Mouse (Mus musculus) ZHBTc4 (cell line): Measurements from ENCODE around the gene Nrg3.

Source experiments
- DNase-seq: peaks from one replicate; pipeline ENCODE4 v3.0.0-alpha.2; 2011; ENCODE audit warnings: low read depth, low spot score

Nrg3 gene

DNA sequence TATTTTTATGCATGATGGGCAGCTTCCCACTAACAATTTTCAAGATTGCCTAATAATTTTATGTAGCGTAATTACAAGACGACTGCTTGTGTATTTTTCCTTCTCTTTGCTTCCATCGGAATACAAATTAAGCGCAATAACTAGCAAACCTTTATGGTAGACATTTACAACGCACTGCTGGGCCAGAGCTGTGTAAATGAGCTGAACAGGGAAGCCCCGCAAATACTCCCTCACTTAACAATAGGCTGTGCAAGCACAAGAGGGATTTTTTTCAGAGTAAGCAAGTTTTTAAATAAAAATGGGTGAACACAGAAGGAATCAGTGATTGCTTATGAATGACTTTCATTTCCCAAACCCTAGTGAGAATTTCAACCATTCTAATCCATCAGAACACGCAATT, 513.5 kb downstream of the Nrg3 start:
- no peak for DNase-seq

GRCm38 (mm10) chr14:38937481-38937880, 535.4 kb downstream of the Nrg3 start:
- no peak for DNase-seq

DNA sequence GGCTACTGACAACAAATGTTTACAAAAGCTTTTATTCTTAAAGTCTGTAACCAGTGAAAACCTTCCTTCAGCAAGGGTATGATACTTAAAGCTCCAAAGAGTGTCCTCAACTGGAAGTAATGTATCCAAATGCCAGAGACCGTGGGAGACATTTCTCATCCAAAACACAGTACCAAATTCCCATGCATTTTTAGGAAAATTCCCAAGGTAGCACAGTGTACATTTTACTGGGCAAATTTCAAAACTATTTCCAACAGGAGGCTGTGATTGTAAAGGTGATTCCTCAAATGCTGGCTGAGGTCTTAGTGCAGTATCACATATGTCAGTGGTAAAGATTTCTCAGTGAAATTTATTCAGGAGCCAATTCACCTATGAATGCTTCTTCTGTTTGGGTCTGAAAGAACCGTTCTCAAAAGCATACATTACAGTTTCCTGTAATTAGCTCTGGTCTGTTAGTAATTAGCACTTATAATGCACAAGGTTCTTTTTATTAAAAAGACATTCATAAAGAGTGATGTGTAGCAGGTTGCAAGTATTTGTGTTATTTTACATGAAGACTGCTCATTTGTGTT, 536.3 kb downstream of the Nrg3 start:
- no peak for DNase-seq

DNA sequence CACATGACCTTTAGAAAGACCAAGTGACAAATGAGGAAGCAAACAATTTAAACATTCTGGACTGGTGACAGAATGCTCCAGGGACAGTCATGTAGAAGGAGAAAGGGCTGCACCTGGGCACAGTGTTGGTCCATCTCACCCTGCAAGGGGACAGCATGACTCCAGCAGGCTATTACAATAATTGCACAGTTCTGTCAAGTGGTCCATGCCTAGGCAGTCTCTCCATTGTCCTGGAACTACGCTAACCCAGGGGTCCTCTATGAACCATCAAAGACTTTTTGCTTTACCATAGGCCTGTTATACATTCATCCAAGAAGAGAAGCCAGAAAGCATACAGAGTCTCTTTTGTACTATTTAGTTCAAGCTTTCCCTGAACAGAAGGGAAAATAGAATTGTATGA, 549.2 kb downstream of the Nrg3 start:
- DNase-seq = no peak

- no peak for DNase-seq
These were observed 552.1 kb downstream of the Nrg3 start for GRCm38 (mm10) chr14:38920800-38921199.

DNA sequence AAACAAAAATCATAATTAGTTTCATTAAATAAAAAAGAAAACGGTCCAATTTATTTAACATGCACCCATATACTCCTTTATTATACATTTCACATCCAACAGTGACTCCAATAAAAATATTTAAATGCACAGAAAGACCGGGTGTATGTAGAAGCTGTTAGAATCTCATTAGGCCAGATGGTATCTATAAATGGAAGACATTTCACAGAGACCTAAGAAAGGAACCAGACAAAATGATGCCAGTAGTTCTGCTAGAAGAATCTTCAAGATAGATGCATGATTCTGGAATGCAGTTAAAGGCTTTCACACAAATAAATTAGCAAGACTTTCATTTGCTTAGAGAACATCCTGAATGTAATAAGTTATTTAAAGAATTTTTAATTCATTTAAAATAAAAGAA, 602.3 kb downstream of the Nrg3 start:
- no peak for DNase-seq

DNA sequence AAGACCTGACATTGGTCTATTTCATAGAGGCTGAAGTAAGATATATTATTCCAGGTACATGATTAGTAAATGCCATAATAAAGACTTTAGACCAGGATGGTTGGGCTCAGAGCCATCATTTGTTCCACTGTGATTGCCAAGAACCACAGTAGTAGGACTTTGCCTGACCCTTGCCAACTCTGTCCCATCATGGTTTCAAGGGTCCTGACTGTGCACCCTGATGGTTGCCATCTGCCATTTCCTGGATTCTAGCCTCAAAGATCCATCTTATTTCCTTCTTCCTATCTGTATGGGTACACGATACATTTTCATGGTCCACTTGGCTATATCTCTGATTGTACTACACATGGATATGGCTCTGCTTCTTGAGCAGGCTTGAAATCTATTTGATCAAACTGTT, 625.3 kb downstream of the Nrg3 start:
- DNase-seq = no peak

DNA sequence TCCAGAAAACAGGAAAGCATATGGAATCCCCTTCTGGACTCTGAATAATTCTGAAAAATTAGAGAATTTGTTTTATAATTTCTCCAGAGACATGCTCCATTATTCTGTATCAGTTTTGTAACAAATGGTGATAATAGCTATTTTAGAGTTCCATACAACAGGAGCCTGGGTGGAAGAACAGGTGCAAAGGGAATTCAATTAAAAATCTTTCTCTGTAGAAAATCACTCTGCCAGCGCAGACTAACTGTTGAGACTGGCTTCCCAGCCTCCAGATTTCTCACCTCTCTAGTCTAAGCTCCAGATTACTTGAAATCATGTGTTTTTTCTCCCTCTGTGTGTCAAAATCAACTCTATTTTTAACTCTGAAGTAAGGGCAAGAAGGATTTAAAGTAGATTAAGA, 625.8 kb downstream of the Nrg3 start:
- DNase-seq = no peak

GRCm38 (mm10) chr14:38835006-38835405, 637.9 kb downstream of the Nrg3 start:
- DNase-seq = no peak

DNA sequence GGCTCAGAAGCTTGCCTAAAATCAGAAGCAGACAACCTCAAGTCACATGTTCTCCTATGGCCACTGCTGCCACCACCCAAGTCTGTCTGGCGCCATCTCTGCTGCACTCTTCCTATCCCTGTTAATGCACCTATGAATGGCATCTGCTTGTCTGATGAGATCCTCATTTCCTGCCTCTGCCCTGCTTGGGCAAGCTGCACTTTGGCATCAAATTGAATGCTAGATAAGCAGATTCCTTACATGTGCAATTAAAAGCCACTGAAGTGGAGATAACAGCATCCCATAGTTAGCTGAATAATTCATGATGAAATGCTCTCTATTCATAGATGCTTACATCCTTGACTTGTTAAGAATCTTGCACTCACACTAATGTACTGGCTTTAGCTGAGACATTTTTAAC, 648.0 kb downstream of the Nrg3 start:
- DNase-seq = no peak

GRCm38 (mm10) chr14:38797027-38797426, 675.9 kb downstream of the Nrg3 start:
- DNase-seq = no peak

DNA sequence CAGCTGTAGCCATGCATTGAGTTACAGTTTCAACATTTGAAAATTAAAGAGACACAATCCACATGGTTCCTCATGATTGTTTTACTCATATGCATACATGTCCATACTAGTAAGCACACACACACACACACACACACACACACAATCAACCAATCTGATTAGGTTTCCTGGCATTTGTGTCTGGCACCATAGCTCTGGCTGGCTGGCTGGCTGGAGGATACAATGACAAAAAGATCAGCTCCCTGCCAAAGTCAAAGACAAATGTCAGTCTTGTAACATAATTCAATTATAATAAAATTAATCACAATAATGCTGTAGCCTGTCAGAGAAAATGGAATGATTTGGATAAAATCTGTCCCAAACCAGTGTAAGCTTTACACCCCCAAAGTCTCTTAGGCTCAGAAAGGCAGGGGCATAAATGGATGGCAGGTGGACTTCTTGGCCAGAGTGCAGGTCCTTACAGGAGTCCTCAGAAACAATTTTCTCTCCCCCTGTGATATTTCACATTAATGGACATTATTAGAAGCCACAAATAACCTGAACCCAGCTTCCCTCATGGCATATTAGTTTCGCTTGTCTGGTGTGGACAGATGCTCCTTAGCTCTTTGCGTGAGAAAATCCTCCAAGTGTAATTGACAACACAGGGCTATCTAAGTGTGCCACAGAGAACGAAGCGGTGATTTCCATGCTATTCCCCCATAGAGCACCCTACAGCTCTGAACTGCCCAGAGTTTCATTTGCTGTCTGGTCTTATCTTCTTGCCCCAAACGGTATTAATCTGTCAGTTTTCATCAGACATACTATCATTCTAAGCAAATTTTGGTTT, 697.4 kb downstream of the Nrg3 start:
- DNase-seq = no peak

- DNase-seq = peak; percentile 26
These were observed 698.1 kb downstream of the Nrg3 start for GRCm38 (mm10) chr14:38774811-38775210.

GRCm38 (mm10) chr14:38730465-38730864, 742.4 kb downstream of the Nrg3 start:
- DNase-seq = no peak

GRCm38 (mm10) chr14:38703894-38704293, 769.0 kb downstream of the Nrg3 start:
- DNase-seq = no peak

DNA sequence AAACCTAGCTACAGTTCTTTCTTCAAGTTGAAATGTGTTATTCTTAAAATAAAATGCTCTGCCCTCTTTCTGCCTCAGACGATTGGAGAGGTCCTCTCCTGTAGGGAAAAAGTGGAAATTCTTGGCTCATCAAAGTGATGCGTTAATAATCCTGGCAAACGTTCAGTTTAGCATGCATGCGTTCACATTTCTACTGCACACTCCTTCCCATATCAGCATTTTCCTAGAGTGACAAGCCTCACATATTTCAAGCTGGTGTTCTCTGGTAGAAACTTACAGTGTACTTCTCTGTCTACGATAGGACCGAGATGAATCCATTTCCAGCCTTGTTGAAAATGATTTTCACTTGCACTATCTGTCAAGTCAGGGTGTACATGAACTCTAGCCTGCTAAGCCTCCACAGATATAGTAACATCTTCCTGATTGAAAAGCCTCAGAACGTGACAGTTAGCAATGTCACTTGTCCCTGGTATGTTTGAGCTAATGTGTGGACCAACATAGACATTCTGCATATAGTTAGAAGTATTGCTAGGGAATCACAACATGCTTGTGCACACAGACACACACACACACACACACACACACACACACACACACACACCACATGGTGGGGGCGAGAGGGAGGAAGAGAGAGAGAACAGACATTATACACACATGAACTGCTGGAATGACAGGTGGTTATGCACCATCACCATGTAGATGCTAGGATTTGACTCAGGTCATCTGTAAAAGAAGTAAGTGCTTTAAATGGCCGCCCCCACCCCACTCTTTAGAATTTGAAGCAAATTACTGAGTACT, 770.1 kb downstream of the Nrg3 start:
- DNase-seq = no peak

GRCm38 (mm10) chr14:38701413-38701812, 771.5 kb downstream of the Nrg3 start:
- DNase-seq = no peak

GRCm38 (mm10) chr14:38700972-38701371, 771.9 kb downstream of the Nrg3 start:
- DNase-seq = no peak

DNA sequence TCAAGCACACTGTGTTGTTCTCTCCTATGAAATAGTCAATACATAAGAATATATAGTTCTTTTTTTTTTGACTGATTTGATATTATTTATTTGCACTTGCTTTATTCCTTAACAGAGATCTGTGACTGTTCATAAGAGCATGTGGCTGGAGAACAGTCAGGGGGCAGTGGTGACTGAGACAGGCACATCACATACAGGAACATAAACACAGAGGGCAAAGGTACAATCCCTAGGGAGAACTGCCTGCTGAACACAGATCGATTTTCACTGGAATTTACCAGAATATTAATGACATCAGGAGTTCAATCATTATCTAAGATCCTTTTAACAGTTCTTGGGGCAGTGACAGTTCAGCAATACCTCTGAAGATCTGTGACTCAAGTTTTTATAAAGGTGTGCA, 812.9 kb downstream of the Nrg3 start:
- no peak for DNase-seq

- no peak for DNase-seq
These were observed 835.8 kb downstream of the Nrg3 start for GRCm38 (mm10) chr14:38637070-38637469.

GRCm38 (mm10) chr14:38630114-38630513, 842.8 kb downstream of the Nrg3 start:
- no peak for DNase-seq

DNA sequence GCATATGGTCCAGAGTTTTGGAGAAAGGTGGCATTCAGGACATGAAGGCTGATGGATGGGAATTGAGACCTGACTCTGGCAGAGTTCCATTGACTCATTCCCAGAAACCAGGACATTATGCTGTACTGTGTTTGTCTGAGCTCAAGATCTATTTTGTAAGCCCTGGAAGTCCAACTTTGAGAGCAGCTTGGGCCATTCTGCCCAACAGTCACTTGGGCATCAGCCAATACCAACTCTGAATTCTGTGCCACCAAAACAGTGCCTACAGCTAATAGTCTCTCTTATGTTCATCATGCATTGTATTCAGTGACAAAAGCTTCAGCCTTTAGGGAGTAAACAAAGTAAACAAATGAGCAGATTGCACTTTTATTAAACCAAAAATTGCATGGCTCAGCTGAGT, 843.2 kb downstream of the Nrg3 start:
- no peak for DNase-seq
